Mouse (Mus musculus) CH12.LX (cell line): ENCODE data around the gene Togaram2. TPM values are rescaled to one million over a fixed set of nuclear protein-coding genes. Genes with fewer than 3 reads are reported as not detected.

Experiments
- DNase-seq: peaks from one replicate; pipeline ENCODE4 v3.0.0-alpha.2; 2013; ENCODE audit errors: extremely low read depth
- H3K27ac ChIP-seq: 2 replicates; pipeline ENCODE4 v1.5.1; 2012; ENCODE audit warnings: low read depth, mild to moderate bottlenecking, control low read depth, moderate library complexity; ENCODE audit not compliant: insufficient read depth
- H3K27me3 ChIP-seq: replicated peaks from 2 replicates; pipeline ENCODE3; 2012; ENCODE audit warnings: inconsistent platforms
- H3K36me3 ChIP-seq, 2 experiments: replicated peaks in 1 of 2; 2 replicates each; pipeline versions ENCODE3 to v1.6.1; 2012; ENCODE audit warnings: inconsistent platforms in 1 of 2, low read length in 1 of 2, mild to moderate bottlenecking in 1 of 2, mixed read lengths in 1 of 2, moderate library complexity in 1 of 2; ENCODE audit not compliant: control insufficient read depth in 1 of 2, insufficient read depth in 1 of 2
- H3K4me1 ChIP-seq, 2 experiments: 2 replicates each; pipeline ENCODE4 v1.6.1; 2012; ENCODE audit warnings: inconsistent platforms in 1 of 2, moderate library complexity in 1 of 2; ENCODE audit not compliant: insufficient read depth in 2 of 2, control insufficient read depth in 1 of 2
- H3K4me2 ChIP-seq: 2 replicates; pipeline ENCODE4 v1.6.1; 2012; ENCODE audit warnings: low read depth, mild to moderate bottlenecking, control low read depth; ENCODE audit not compliant: poor library complexity, insufficient read depth, severe bottlenecking
- H3K4me3 ChIP-seq, 3 experiments: fragments of 150-350 bp in 1 of 3; sonication (generic) in 1 of 3; replicated peaks in 1 of 3; 2 replicates each; pipeline versions ENCODE3 to v1.5.1; 2011 to 2012; ENCODE audit warnings: low read depth in 2 of 3, low read length in 2 of 3, mild to moderate bottlenecking in 2 of 3, moderate library complexity in 2 of 3, control low read depth in 1 of 3, improper control_type of control experiment in 1 of 3, inconsistent platforms in 1 of 3, mixed read lengths in 1 of 3; ENCODE audit not compliant: poor library complexity in 1 of 3
- H3K79me2 ChIP-seq: replicated peaks from 2 replicates; pipeline ENCODE4 v1.6.1; 2012; ENCODE audit warnings: mild to moderate bottlenecking, moderate library complexity; ENCODE audit not compliant: control insufficient read depth, poor library complexity, insufficient read depth, severe bottlenecking; ENCODE audit errors: extremely low read depth
- H3K9ac ChIP-seq: 2 replicates; pipeline ENCODE4 v1.6.1; 2012; ENCODE audit warnings: low read depth, mild to moderate bottlenecking, control low read depth, moderate library complexity; ENCODE audit not compliant: insufficient read depth
- H3K9me3 ChIP-seq: replicated peaks from 2 replicates; pipeline ENCODE3; 2012; ENCODE audit warnings: low read length, inconsistent platforms, mixed read lengths
- BHLHE40 ChIP-seq: IDR thresholded peaks from 2 replicates; pipeline ENCODE4 v1.6.1; 2011; ENCODE audit warnings: mild to moderate bottlenecking, low read depth, low read length, improper control_type of control experiment
- CHD2 ChIP-seq: IDR thresholded peaks from 2 replicates; pipeline ENCODE4 v1.6.1; 2011; ENCODE audit warnings: low read length, improper control_type of control experiment
- CTCF ChIP-seq, 2 experiments: IDR thresholded peaks in 1 of 2; conservative IDR thresholded peaks in 1 of 2; 2 replicates each; pipeline ENCODE4 v1.5.1; 2011 to 2012; ENCODE audit warnings: low read depth in 2 of 2, low read length in 2 of 2, improper control_type of control experiment in 1 of 2, inconsistent platforms in 1 of 2, mild to moderate bottlenecking in 1 of 2, moderate library complexity in 1 of 2
- ELF1 ChIP-seq: IDR thresholded peaks from 2 replicates; pipeline ENCODE4 v1.6.1; 2014; ENCODE audit warnings: low read depth, mild to moderate bottlenecking, inconsistent platforms, low read length, improper control_type of control experiment
- GABPA ChIP-seq: IDR thresholded peaks from 2 replicates; pipeline ENCODE4 v1.6.1; 2012; ENCODE audit warnings: low read depth, low read length, improper control_type of control experiment, inconsistent platforms; ENCODE audit not compliant: insufficient replicate concordance
- HCFC1 ChIP-seq: IDR thresholded peaks from 2 replicates; pipeline ENCODE4 v1.6.1; 2012; ENCODE audit warnings: low read depth, mild to moderate bottlenecking, inconsistent platforms, low read length, improper control_type of control experiment
- JUN ChIP-seq: IDR thresholded peaks from 2 replicates; pipeline ENCODE4 v1.6.1; 2011; ENCODE audit warnings: low read depth, mild to moderate bottlenecking, low read length, improper control_type of control experiment, moderate library complexity; ENCODE audit not compliant: insufficient read depth
- JUND ChIP-seq: conservative IDR thresholded peaks from 2 replicates; pipeline ENCODE4 v1.6.1; 2011; ENCODE audit warnings: low read depth, low read length, improper control_type of control experiment
- KAT2A ChIP-seq: IDR thresholded peaks from 2 replicates; pipeline ENCODE4 v1.6.1; 2012; ENCODE audit warnings: low read length, improper control_type of control experiment, inconsistent platforms; ENCODE audit not compliant: insufficient replicate concordance
- MAX ChIP-seq: IDR thresholded peaks from 2 replicates; pipeline ENCODE4 v1.6.1; 2011; ENCODE audit warnings: low read length, improper control_type of control experiment
- MAZ ChIP-seq: IDR thresholded peaks from 2 replicates; pipeline ENCODE4 v1.6.1; 2012; ENCODE audit warnings: low read depth, mild to moderate bottlenecking, inconsistent platforms, low read length, improper control_type of control experiment, moderate library complexity
- MXI1 ChIP-seq: IDR thresholded peaks from 2 replicates; pipeline ENCODE4 v1.6.1; 2011; ENCODE audit warnings: mild to moderate bottlenecking, low read depth, low read length, improper control_type of control experiment
- MYC ChIP-seq: IDR thresholded peaks from 2 replicates; pipeline ENCODE4 v1.6.1; 2011; ENCODE audit warnings: low read depth, mild to moderate bottlenecking, improper control_type of control experiment, low read length
- NELFE ChIP-seq: IDR thresholded peaks from 2 replicates; pipeline ENCODE4 v1.6.1; 2011; ENCODE audit warnings: low read depth, low read length, improper control_type of control experiment
- NRF1 ChIP-seq: IDR thresholded peaks from 2 replicates; pipeline ENCODE4 v1.6.1; 2014; ENCODE audit warnings: low read depth, mild to moderate bottlenecking, inconsistent platforms, low read length, improper control_type of control experiment, moderate library complexity
- RAD21 ChIP-seq: IDR thresholded peaks from 2 replicates; pipeline ENCODE4 v1.6.1; 2011; ENCODE audit warnings: low read depth, mild to moderate bottlenecking, low read length, improper control_type of control experiment, moderate library complexity
- SIN3A ChIP-seq: IDR thresholded peaks from 2 replicates; pipeline ENCODE4 v1.6.1; 2012; ENCODE audit warnings: low read length, improper control_type of control experiment, inconsistent platforms
- SMC3 ChIP-seq: IDR thresholded peaks from 2 replicates; pipeline ENCODE4 v1.6.1; 2011; ENCODE audit warnings: low read depth, low read length, improper control_type of control experiment
- TCF12 ChIP-seq: IDR thresholded peaks from 2 replicates; pipeline ENCODE4 v1.6.1; 2014; ENCODE audit warnings: low read depth, mild to moderate bottlenecking, inconsistent platforms, low read length, improper control_type of control experiment
- UBTF ChIP-seq: IDR thresholded peaks from 2 replicates; pipeline ENCODE4 v1.6.1; 2012; ENCODE audit warnings: low read depth, mild to moderate bottlenecking, inconsistent platforms, low read length, improper control_type of control experiment, moderate library complexity
- ZC3H11A ChIP-seq: IDR thresholded peaks from 2 replicates; pipeline ENCODE4 v1.6.1; 2012; ENCODE audit warnings: low read depth, mild to moderate bottlenecking, inconsistent platforms, low read length, improper control_type of control experiment
- ZKSCAN1 ChIP-seq: IDR thresholded peaks from 2 replicates; pipeline ENCODE4 v1.6.1; 2012; ENCODE audit warnings: low read depth, inconsistent platforms, low read length, improper control_type of control experiment, borderline replicate concordance
- dilution Hi-C: fragments of 300-500 bp; cut with MboI; formaldehyde crosslinking; loops from 2 replicates; pipeline ENCODE4 v1.14.3; 2020; ENCODE audit warnings: low sequenced_read_pairs; ENCODE audit not compliant: extremely low pct_unique_long_range_greater_than_20kb, extremely low pct_ligation_motif_present
- in situ Hi-C: fragments of 300-500 bp; cut with MboI; formaldehyde crosslinking; loops from 3 replicates; pipeline ENCODE4 v1.14.3; 2019; ENCODE audit warnings: low sequenced_read_pairs, low pct_ligation_motif_present, low pct_unique_long_range_greater_than_20kb, mixed read lengths
- polyA plus RNA-seq: library from polyadenylated mRNA; unstranded; fragments of >175 nt; gene quantifications from 2 replicates; pipeline ENCODE4 v1.2.1, GENCODE M21; 2012; ENCODE audit warnings: low read depth; ENCODE audit not compliant: insufficient read length
- total RNA-seq, 2 experiments: library from RNA; depleted of rRNA; stranded (reverse); fragments of 300-350 nt in 1 of 2; fragments of >200 nt in 1 of 2; gene quantifications; 2 replicates each; pipeline ENCODE4 v1.2.3; 2012 to 2014

Gene Togaram2
- total and polyA plus RNA-seq, 3 experiments: 0.76 to 19.6 (median 2.6) TPM

DNA sequence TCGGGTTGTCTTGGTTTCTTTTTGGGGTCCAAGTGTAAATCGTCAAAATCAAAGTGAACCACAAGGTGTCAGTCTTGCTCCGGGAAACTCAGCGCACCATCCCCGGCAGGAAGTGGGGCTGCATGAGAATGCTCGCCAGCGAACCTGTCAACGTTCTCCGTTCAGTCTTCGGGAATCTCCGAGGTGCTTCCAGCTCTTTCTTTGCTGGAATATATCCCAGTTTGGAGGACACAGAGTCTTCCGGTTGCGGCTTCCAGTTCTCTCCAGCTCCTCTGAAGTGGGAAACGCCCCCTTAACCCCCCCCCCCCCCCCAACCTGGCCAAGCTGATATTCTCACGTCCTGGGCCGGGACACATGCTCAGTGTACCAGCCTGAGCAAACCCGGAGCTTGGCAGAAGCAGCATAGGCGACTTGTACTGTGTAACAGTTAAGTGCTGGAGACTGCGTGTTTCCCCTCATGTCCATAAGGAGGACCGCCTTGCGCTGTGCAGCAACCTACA, 10.3 kb upstream of the Togaram2 start:
- dilution Hi-C loops: no loop called here
- no peaks in the 10 kb centered on the region for H3K27me3 ChIP-seq
- no peaks in the 10 kb centered on the region for H3K9me3 ChIP-seq
- H3K4me3 ChIP-seq: peak overlapping the region; percentile 32 to 47 (median 45)
- no peak overlapping the region for H3K27ac ChIP-seq
- H3K36me3 ChIP-seq: peaks cover 6 to 15% of the 10 kb centered on the region in 2 experiments
- no peaks in the 10 kb centered on the region for H3K79me2 ChIP-seq
- in situ Hi-C loops: no loop called here
- DNase-seq: peak; percentile 68
- H3K4me1 ChIP-seq: peaks cover 0 to 13% of the 10 kb centered on the region in 2 experiments; a peak in 2 of 4 replicates
- peak overlapping the region; percentile 69 for H3K4me2 ChIP-seq
- TF ChIP-seq MYC: no peak
- TF ChIP-seq SMC3: peak; percentile 89
- no peak for TF ChIP-seq NELFE
- TF ChIP-seq KAT2A: no peak
- TF ChIP-seq MXI1: peak; percentile 55; the same call in 1 of the 2 replicates
- TF ChIP-seq ELF1: peak; percentile 86
- 0 out of 2 replicates have a peak, but pooled peaks have one; percentile 18 for TF ChIP-seq NRF1
- TF ChIP-seq TCF12: no peak
- no peak for TF ChIP-seq CHD2
- TF ChIP-seq MAZ: no peak
- TF ChIP-seq JUN: no peak
- TF ChIP-seq CTCF (conservative IDR thresholded peaks at IDR 0.05 in 1 of 2, IDR thresholded peaks at IDR 0.05 in 1 of 2; ENCODE audit: low read depth in 2 of 2, low read length in 2 of 2): peak; percentile 12 to 90; a peak in 2 of 4 replicates
- no peak for TF ChIP-seq ZKSCAN1
- TF ChIP-seq JUND: no peak
- no peak for TF ChIP-seq BHLHE40
- peak; percentile 42; the same call in 1 of the 2 replicates for TF ChIP-seq SIN3A
- 0 out of 2 replicates have a peak, but pooled peaks have one; percentile 53 for TF ChIP-seq UBTF
- no peak; the same call in 1 of the 2 replicates for TF ChIP-seq MAX
- TF ChIP-seq RAD21: peak; percentile 95
- peak; percentile 50 for TF ChIP-seq ZC3H11A
- no peak for TF ChIP-seq GABPA
- no peak for TF ChIP-seq HCFC1
- peak overlapping the region; percentile 51; the same call in 1 of the 2 replicates for H3K9ac ChIP-seq
